Mouse (Mus musculus): ENCODE data around the gene Wipf3.

DNA sequence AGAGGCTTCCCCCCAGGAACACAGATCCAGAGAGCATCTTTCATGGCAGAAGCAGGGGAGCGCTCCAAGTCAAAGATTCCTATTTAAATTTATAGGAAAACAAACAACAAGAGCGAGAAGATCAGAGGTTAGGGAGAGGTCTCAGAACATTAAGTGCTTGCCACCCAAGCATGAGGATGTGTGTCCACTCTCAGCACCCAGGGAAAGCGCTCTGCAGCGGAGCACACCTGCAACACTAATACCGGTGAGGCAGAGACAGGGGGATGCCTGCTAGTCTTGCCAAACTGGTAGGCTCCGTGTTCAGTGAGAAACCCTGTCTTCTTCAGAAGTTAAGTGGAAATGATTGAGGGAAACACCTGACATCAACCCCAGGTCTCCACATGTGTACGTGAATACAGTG lies 110.0 kb downstream of the Wipf3 start:
- TF ChIP-seq USF1 (IDR thresholded peaks at IDR 0.05; ENCODE audit: low read depth) (no peak), POLR2A (IDR thresholded peaks at IDR 0.05; ENCODE audit: insufficient read length, low read depth) (no peak), SRF (IDR thresholded peaks at IDR 0.05; ENCODE audit: control insufficient read depth, insufficient read length, low read depth) (no peak), MAX (IDR thresholded peaks at IDR 0.05; ENCODE audit: low read depth) (no peak), POLR2AphosphoS2 (IDR thresholded peaks at IDR 0.05; ENCODE audit: insufficient read length, low read depth) (no peak)
